Mouse (Mus musculus) embryonic stem cell, embryonic (primary cell): ENCODE measurements around the gene Spocd1.
"Not testable (repeated sequence)": the region's sequence is repeated elsewhere in the genome, so short reads cannot be mapped to it uniquely, and the experiment has no call there.

Source experiments
- CTCF ChIA-PET, 4 experiments: fragments of 300-600 bp in 2 of 4; fragments of 350-600 bp in 2 of 4; sonication (Branson Sonifier 250); formaldehyde crosslinking; loops; one replicate each; lab custom pipeline; 2022; ENCODE audit warnings: inconsistent platforms in 2 of 4; lab: Charles Lee
- POLR2A ChIA-PET, 4 experiments: fragments of 300-600 bp in 2 of 4; fragments of 350-600 bp in 2 of 4; sonication (Branson Sonifier 250); formaldehyde crosslinking; loops; one replicate each; lab custom pipeline; 2022; ENCODE audit warnings: antibody characterized with exemption in 4 of 4, inconsistent platforms in 1 of 4; lab: Charles Lee

Gene Spocd1

GRCm38 (mm10) chr4:129928949-129929348 is at the start of gene Spocd1:
Spocd1 (plus strand) TSS chr4:129929249.
- ChIA-PET POLR2A (interaction anchor here in 2 of 4 experiments (0.5 to 1.8 kb wide), 5 partner anchors 88 to 1250 kb away, joined by 3 to 5 read pairs (median 3); no protein-coding TSS in a partner anchor), CTCF (interaction anchor here (0.6 to 2.3 kb wide), 21 partner anchors 10 to 233 kb away, joined by 3 to 9 read pairs (median 4); no protein-coding TSS in a partner anchor)

- CTCF ChIA-PET = interaction anchor here in 1 of 4 experiments (0.6 kb wide), 1 partner anchor 42 kb away, joined by 4 read pairs; no protein-coding TSS in a partner anchor
- POLR2A ChIA-PET = interaction anchor here in 1 of 4 experiments (1.6 kb wide), 1 partner anchor 62 kb away, joined by 4 read pairs; no protein-coding TSS in a partner anchor
Measured at GRCm38 (mm10) chr4:129880615-129881014, 48.4 kb upstream of the Spocd1 start.

- ChIA-PET POLR2A (interaction anchor here in 3 of 4 experiments (0.8 to 1.9 kb wide), 12 partner anchors 8 to 242 kb away, joined by 3 to 10 read pairs (median 4); no protein-coding TSS in a partner anchor), CTCF (interaction anchor here in 3 of 4 experiments (0.6 to 0.7 kb wide), 4 partner anchors 56 to 1508 kb away, joined by 3 to 6 read pairs (median 4); no protein-coding TSS in a partner anchor)
Measured at GRCm38 (mm10) chr4:129881661-129882060, 47.4 kb upstream of the Spocd1 start.

- ChIA-PET POLR2A (interaction anchor here in 3 of 4 experiments (0.6 to 1.9 kb wide), 16 partner anchors 9 to 243 kb away, joined by 3 to 10 read pairs (median 4); no protein-coding TSS in a partner anchor), CTCF (interaction anchor here in 2 of 4 experiments (0.7 to 0.9 kb wide), 2 partner anchors 57 to 152 kb away, joined by 6 read pairs; no protein-coding TSS in a partner anchor)
Measured at GRCm38 (mm10) chr4:129882555-129883293, 46.3 kb upstream of the Spocd1 start.

GRCm38 (mm10) chr4:129884041-129884930 is 44.8 kb upstream of the Spocd1 start:
- ChIA-PET CTCF (interaction anchor here in 3 of 4 experiments (0.5 to 1.3 kb wide), 8 partner anchors 10 to 275 kb away, joined by 3 to 6 read pairs (median 3); partner anchors contain the start of gene Spocd1 (in 1 of the 3)), POLR2A (interaction anchor here (0.6 to 2.1 kb wide), 21 partner anchors 9 to 406 kb away, joined by 3 to 7 read pairs (median 4); partner anchors contain the start of genes Ptp4a2 (in 2 of the 4), Khdrbs1 (in 1 of the 4) and Pef1 (in 1 of the 4))

- ChIA-PET CTCF (interaction anchor here in 3 of 4 experiments (0.6 to 1.1 kb wide), 5 partner anchors 12 to 115 kb away, joined by 3 to 4 read pairs (median 3); no protein-coding TSS in a partner anchor), POLR2A (interaction anchor here in 2 of 4 experiments (0.5 to 1.2 kb wide), 5 partner anchors 12 to 249 kb away, joined by 3 to 9 read pairs (median 4); partner anchors contain the start of gene Txlna (in 1 of the 2))
Measured at GRCm38 (mm10) chr4:129889661-129890060, 39.4 kb upstream of the Spocd1 start.

- POLR2A ChIA-PET = interaction anchor here in 1 of 4 experiments (0.5 to 1.2 kb wide), 3 partner anchors 13 to 250 kb away, joined by 3 to 5 read pairs (median 4); partner anchors contain the start of gene Txlna
- CTCF ChIA-PET = interaction anchor here in 3 of 4 experiments (0.9 to 1.1 kb wide), 4 partner anchors 13 to 114 kb away, joined by 3 to 4 read pairs (median 3); no protein-coding TSS in a partner anchor
Measured at GRCm38 (mm10) chr4:129890094-129890493, 39.0 kb upstream of the Spocd1 start.

- CTCF ChIA-PET = no interaction called here
- POLR2A ChIA-PET = interaction anchor here in 1 of 4 experiments (1.4 kb wide), 1 partner anchor 10 kb away, joined by 3 read pairs; no protein-coding TSS in a partner anchor
Measured at GRCm38 (mm10) chr4:129894861-129895260, 34.2 kb upstream of the Spocd1 start.

GRCm38 (mm10) chr4:129898815-129899214 is 30.2 kb upstream of the Spocd1 start:
- CTCF ChIA-PET, POLR2A ChIA-PET: not testable (repeated sequence)

GRCm38 (mm10) chr4:129902394-129902793 is 26.7 kb upstream of the Spocd1 start:
- CTCF ChIA-PET = interaction anchor here in 2 of 4 experiments (0.5 to 0.6 kb wide), 2 partner anchors 19 to 49 kb away, joined by 4 read pairs; no protein-coding TSS in a partner anchor
- POLR2A ChIA-PET = no interaction called here

- CTCF ChIA-PET = no interaction called here
- POLR2A ChIA-PET = no interaction called here
Measured at GRCm38 (mm10) chr4:129903577-129903976, 25.5 kb upstream of the Spocd1 start.

GRCm38 (mm10) chr4:129905032-129905431 is 24.0 kb upstream of the Spocd1 start:
- POLR2A ChIA-PET = interaction anchor here in 1 of 4 experiments (0.8 kb wide), 1 partner anchor 222 kb away, joined by 3 read pairs; no protein-coding TSS in a partner anchor

GRCm38 (mm10) chr4:129906016-129906415 is 23.0 kb upstream of the Spocd1 start:
- CTCF ChIA-PET = interaction anchor here in 1 of 4 experiments (0.7 kb wide), 1 partner anchor 99 kb away, joined by 3 read pairs; no protein-coding TSS in a partner anchor
- POLR2A ChIA-PET = no interaction called here

More at GRCm38 (mm10) chr4:129905032-129905431, 24.0 kb upstream of the Spocd1 start:
- CTCF ChIA-PET = no interaction called here

- ChIA-PET CTCF (no interaction called here), POLR2A (interaction anchor here in 2 of 4 experiments (0.8 to 1.2 kb wide), 2 partner anchors 14 to 98 kb away, joined by 3 read pairs; partner anchors contain the start of gene Ptp4a2 (in 1 of the 2))
Measured at GRCm38 (mm10) chr4:129908836-129909235, 20.2 kb upstream of the Spocd1 start.

GRCm38 (mm10) chr4:129909261-129909731 is 19.8 kb upstream of the Spocd1 start:
- ChIA-PET CTCF (no interaction called here), POLR2A (interaction anchor here in 2 of 4 experiments (0.8 to 1.2 kb wide), 2 partner anchors 14 to 98 kb away, joined by 3 read pairs; partner anchors contain the start of gene Ptp4a2 (in 1 of the 2))

- POLR2A ChIA-PET = no interaction called here
Measured at GRCm38 (mm10) chr4:129912998-129913397, 16.1 kb upstream of the Spocd1 start.

More at GRCm38 (mm10) chr4:129912998-129913397, 16.1 kb upstream of the Spocd1 start:
- CTCF ChIA-PET = interaction anchor here in 1 of 4 experiments (0.5 kb wide), 1 partner anchor 29 kb away, joined by 3 read pairs; no protein-coding TSS in a partner anchor
